Mouse (Mus musculus) monocyte, adult 5-6 weeks (primary cell): ENCODE data around the gene Uso1. TPM values are rescaled to one million over a fixed set of nuclear protein-coding genes. Genes with fewer than 3 reads are reported as not detected.
"Not testable (repeated sequence)": the region's sequence is repeated elsewhere in the genome, so short reads cannot be mapped to it uniquely, and the experiment has no call there.

Experiments
- ATAC-seq: fragments of 153-309, 156-312 bp; replicated peaks from 2 replicates; pipeline ENCODE4 v1.8.0; 2017; ENCODE audit warnings: mild to moderate bottlenecking; ENCODE audit not compliant: low TSS enrichment, insufficient number of reproducible peaks, severe bottlenecking, poor library complexity, low FRiP score
- total RNA-seq: library from RNA; stranded (forward); fragments of 200-1000, 200-491, 200-594 nt; gene quantifications from 3 replicates; pipeline ENCODE4 v1.2.3, GENCODE M21; 2017

Gene Uso1
- total RNA-seq, 1 experiment from 2014 or later = 28.5 TPM

GRCm38 (mm10) chr5:92154861-92155260 lies 17.1 kb downstream of the Uso1 start:
- no peak for ATAC-seq

GRCm38 (mm10) chr5:92165976-92166375 lies 28.2 kb downstream of the Uso1 start:
- no peak for ATAC-seq

GRCm38 (mm10) chr5:92183071-92183830 lies 45.5 kb downstream of the Uso1 start:
- ATAC-seq = no peak

- ATAC-seq = no peak
Observed at GRCm38 (mm10) chr5:92188881-92189483, 51.2 kb downstream of the Uso1 start.

- not testable (repeated sequence) for ATAC-seq
Observed at GRCm38 (mm10) chr5:92195716-92196115, 58.0 kb downstream of the Uso1 start.

GRCm38 (mm10) chr5:92196895-92197811 lies 59.4 kb downstream of the Uso1 start:
- no peak for ATAC-seq

- no peak for ATAC-seq
Observed at GRCm38 (mm10) chr5:92198266-92198665, 60.5 kb downstream of the Uso1 start.

- no peak for ATAC-seq
Observed at GRCm38 (mm10) chr5:92204162-92205036, 66.7 kb downstream of the Uso1 start.

- no peak for ATAC-seq
Observed at GRCm38 (mm10) chr5:92205184-92205583, 67.4 kb downstream of the Uso1 start.

- ATAC-seq = no peak
Observed at GRCm38 (mm10) chr5:92205706-92206105, 68.0 kb downstream of the Uso1 start.

GRCm38 (mm10) chr5:92206121-92206520 lies 68.4 kb downstream of the Uso1 start:
- ATAC-seq = no peak

GRCm38 (mm10) chr5:92210205-92210604 lies 72.5 kb downstream of the Uso1 start:
- ATAC-seq = no peak

GRCm38 (mm10) chr5:92212231-92212630 lies 74.5 kb downstream of the Uso1 start:
- no peak for ATAC-seq

GRCm38 (mm10) chr5:92215308-92215707 lies 77.6 kb downstream of the Uso1 start, which contains the start of gene U90926:
U90926 (minus strand) TSS chr5:92215408.
- ATAC-seq = no peak

- ATAC-seq = no peak
Observed at GRCm38 (mm10) chr5:92218915-92219793, 81.4 kb downstream of the Uso1 start.

GRCm38 (mm10) chr5:92219826-92220225 lies 82.1 kb downstream of the Uso1 start:
- no peak for ATAC-seq

- no peak for ATAC-seq
Observed at GRCm38 (mm10) chr5:92220287-92220902, 82.7 kb downstream of the Uso1 start.
